Mouse (Mus musculus): ENCODE results near the gene Olfr45.

DNA sequence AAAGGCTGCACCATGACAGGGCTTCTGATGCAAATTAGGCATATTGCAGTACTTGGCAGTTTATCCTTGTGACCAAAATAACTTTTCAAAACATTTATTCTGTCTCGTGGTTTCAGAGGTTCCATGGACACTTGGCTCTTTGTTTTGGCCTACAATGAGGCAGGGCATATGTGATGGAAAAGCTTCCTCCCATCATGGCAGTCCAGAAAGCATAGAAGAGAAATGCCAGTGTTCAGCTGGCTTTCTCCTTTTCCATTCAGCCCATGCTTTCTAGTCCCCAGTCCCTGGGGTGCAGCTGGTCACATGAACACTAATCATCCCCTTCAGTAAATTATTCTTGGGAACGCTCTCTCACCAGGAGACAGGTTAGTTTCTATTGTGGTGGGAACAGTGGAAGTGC lies 24.6 kb downstream of the Olfr45 start:
- no peak for TF ChIP-seq GATA1 (IDR thresholded peaks at IDR 0.05; ENCODE audit: borderline replicate concordance, low read length)
- no peak for TF ChIP-seq FLI1 (IDR thresholded peaks at IDR 0.05; ENCODE audit: low read length)
